In genomic region chr16:17124871-17125520, GRCm38 (mm10) we compare ENCODE assay signal across 8 mouse cellular contexts. TPM values are rescaled to one million over a fixed set of nuclear protein-coding genes. Genes with fewer than 3 reads are reported as not detected.
DNase-seq lines count a peak whose midpoint lies in the region; ATAC-seq and TF ChIP-seq lines count a peak whose summit lies in the region.

2610318N02Rik (minus strand) TSS chr16:17125167.

- peak within 1 kb of the TSS; percentile 33; the same call in 1 of the 2 replicates for H3K9ac ChIP-seq in embryonic facial prominence, embryonic 15.5 days
- peak within 1 kb of the TSS; percentile 72 for H3K9ac ChIP-seq in heart, embryonic 14.5 days (ENCODE audit: low read length)
- H3K9ac ChIP-seq in kidney, postnatal 0 days (ENCODE audit: low read depth, low read length) = peak within 1 kb of the TSS; percentile 51
- H3K9ac ChIP-seq in liver, embryonic 14.5 days (replicated peaks) = peak within 1 kb of the TSS; percentile 76
- H3K9ac ChIP-seq in stomach, embryonic 15.5 days = peak within 1 kb of the TSS; percentile 33; the same call in 1 of the 2 replicates

- TF ChIP-seq CTCF in bone marrow, adult 2 months (IDR thresholded peaks at IDR 0.05; ENCODE audit: control insufficient read depth, insufficient read depth, low read length) = no peak
- 0 out of 2 replicates have a peak, but pooled peaks have one; percentile 1 for TF ChIP-seq CTCF in kidney, postnatal 0 days (IDR thresholded peaks at IDR 0.05; ENCODE audit: low read depth)
- peak; percentile 29; the same call in 1 of the 2 replicates for TF ChIP-seq CTCF in liver, embryonic 14.5 days (IDR thresholded peaks at IDR 0.05; ENCODE audit: low read depth)

- no peak within 1 kb of the TSS for H3K27ac ChIP-seq in bone marrow, adult 2 months (ENCODE audit: control insufficient read depth, insufficient read depth, low read depth, low read length, poor library complexity)
- peak within 1 kb of the TSS; percentile 39; the same call in 1 of the 2 replicates for H3K27ac ChIP-seq in embryonic facial prominence, embryonic 15.5 days (replicated peaks)
- H3K27ac ChIP-seq in heart, embryonic 14.5 days (replicated peaks in 1 of 2; ENCODE audit: control insufficient read depth in 1 of 2, insufficient read depth in 1 of 2, low read depth in 2 of 2, low read length in 2 of 2) = peak within 1 kb of the TSS; percentile 39 to 46
- H3K27ac ChIP-seq in kidney, postnatal 0 days = peak within 1 kb of the TSS; percentile 1; the same call in 1 of the 2 replicates
- H3K27ac ChIP-seq in liver, embryonic 14.5 days = peak within 1 kb of the TSS; percentile 70
- peak within 1 kb of the TSS; percentile 32; the same call in 1 of the 2 replicates for H3K27ac ChIP-seq in stomach, embryonic 15.5 days

- ATAC-seq in embryonic facial prominence, embryonic 15.5 days (ENCODE audit: insufficient number of reproducible peaks, low FRiP score, low TSS enrichment, low read depth) = peak; percentile 87
- peak; percentile 79 for ATAC-seq in heart, embryonic 14.5 days (ENCODE audit: insufficient number of reproducible peaks, insufficient read depth, low FRiP score, low read depth)
- peak; percentile 93 for ATAC-seq in kidney, postnatal 0 days (replicated peaks; ENCODE audit: low FRiP score, low read depth)
- peak; percentile 98 for ATAC-seq in liver, embryonic 14.5 days (ENCODE audit: insufficient read depth)
- peak; percentile 95 for ATAC-seq in stomach, embryonic 15.5 days (ENCODE audit: insufficient read depth, low FRiP score, low read depth)

- H3K4me3 ChIP-seq in bone marrow, adult 2 months (replicated peaks; ENCODE audit: control insufficient read depth, low read depth, low read length) = peak within 1 kb of the TSS; percentile 68
- peak within 1 kb of the TSS; percentile 50 for H3K4me3 ChIP-seq in embryonic facial prominence, embryonic 15.5 days (replicated peaks)
- peak within 1 kb of the TSS; percentile 51 to 60 for H3K4me3 ChIP-seq in heart, embryonic 14.5 days (ENCODE audit: control insufficient read depth in 1 of 2, insufficient read depth in 1 of 2, low read depth in 1 of 2, low read length in 2 of 2)
- H3K4me3 ChIP-seq in kidney, postnatal 0 days (replicated peaks; ENCODE audit: low read depth, low read length) = peak within 1 kb of the TSS; percentile 38
- peak within 1 kb of the TSS; percentile 64 to 74 for H3K4me3 ChIP-seq in liver, embryonic 14.5 days (ENCODE audit: insufficient read depth in 1 of 2, low read depth in 2 of 2, low read length in 2 of 2)
- peak within 1 kb of the TSS; percentile 52 for H3K4me3 ChIP-seq in stomach, embryonic 15.5 days (replicated peaks)

- peak within 1 kb of the TSS; percentile 79 for H3K4me2 ChIP-seq in embryonic facial prominence, embryonic 15.5 days (replicated peaks)
- H3K4me2 ChIP-seq in heart, embryonic 14.5 days (ENCODE audit: low read length) = peak within 1 kb of the TSS; percentile 83
- H3K4me2 ChIP-seq in kidney, postnatal 0 days (ENCODE audit: low read length) = peak within 1 kb of the TSS; percentile 58
- H3K4me2 ChIP-seq in liver, embryonic 14.5 days (ENCODE audit: low read depth) = peak within 1 kb of the TSS; percentile 85
- H3K4me2 ChIP-seq in stomach, embryonic 15.5 days = peak within 1 kb of the TSS; percentile 77

- H3K4me1 ChIP-seq in bone marrow, adult 2 months (ENCODE audit: control insufficient read depth, insufficient read depth, low read length) = peaks cover 2% of the 10 kb centered on the region; the same call in 1 of the 2 replicates
- H3K4me1 ChIP-seq in embryonic facial prominence, embryonic 15.5 days = peaks cover 21% of the 10 kb centered on the region
- H3K4me1 ChIP-seq in heart, embryonic 14.5 days (ENCODE audit: control insufficient read depth in 2 of 2, insufficient read depth in 2 of 2, low read length in 2 of 2) = peaks cover 10 to 16% of the 10 kb centered on the region in 2 experiments
- H3K4me1 ChIP-seq in kidney, postnatal 0 days (replicated peaks; ENCODE audit: insufficient read depth, low read length) = peaks cover 6% of the 10 kb centered on the region; the same call in 1 of the 2 replicates
- H3K4me1 ChIP-seq in liver, embryonic 14.5 days (replicated peaks; ENCODE audit: control insufficient read depth in 2 of 2, insufficient read depth in 2 of 2, low read length in 1 of 2) = peaks cover 0 to 11% of the 10 kb centered on the region in 2 experiments
- peaks cover 16% of the 10 kb centered on the region for H3K4me1 ChIP-seq in stomach, embryonic 15.5 days

- 0 out of 2 replicates have a peak, but pooled peaks cover 5% of the 10 kb centered on the region for H3K36me3 ChIP-seq in embryonic facial prominence, embryonic 15.5 days
- peaks cover 26% of the 10 kb centered on the region for H3K36me3 ChIP-seq in heart, embryonic 14.5 days (ENCODE audit: control insufficient read depth, insufficient read depth, low read length)
- H3K36me3 ChIP-seq in kidney, postnatal 0 days (ENCODE audit: insufficient read depth, low read length) = no peaks in the 10 kb centered on the region
- no peaks in the 10 kb centered on the region; the same call in 1 of the 2 replicates for H3K36me3 ChIP-seq in liver, embryonic 14.5 days (replicated peaks; ENCODE audit: control insufficient read depth, insufficient read depth, low read depth)
- H3K36me3 ChIP-seq in stomach, embryonic 15.5 days = peaks cover 5% of the 10 kb centered on the region

- DNase-seq in CD4-positive, CD25-positive, alpha-beta regulatory T cell, adult 2 months (ENCODE audit: low read depth, low spot score) = peak; percentile 80
- peak; percentile 92 for DNase-seq in kidney, postnatal 0 days (ENCODE audit: low spot score)
- peak; percentile 82 to 84 (median 83) for DNase-seq in liver, embryonic 14.5 days (ENCODE audit: low read depth in 3 of 3, low spot score in 3 of 3)
- peak; percentile 66 to 71 for DNase-seq in natural killer cell, adult 2 months (ENCODE audit: low spot score in 2 of 2)

- no peaks in the 10 kb centered on the region for H3K9me3 ChIP-seq in embryonic facial prominence, embryonic 15.5 days (replicated peaks)
- no peaks in the 10 kb centered on the region for H3K9me3 ChIP-seq in heart, embryonic 14.5 days (ENCODE audit: control insufficient read depth, low read length)
- H3K9me3 ChIP-seq in kidney, postnatal 0 days (replicated peaks; ENCODE audit: low read length) = no peaks in the 10 kb centered on the region
- no peaks in the 10 kb centered on the region for H3K9me3 ChIP-seq in liver, embryonic 14.5 days (ENCODE audit: control insufficient read depth, low read length)
- no peaks in the 10 kb centered on the region for H3K9me3 ChIP-seq in stomach, embryonic 15.5 days

- peak; percentile 69; the same call in 1 of the 2 replicates for TF ChIP-seq POLR2A in bone marrow, adult 2 months (IDR thresholded peaks at IDR 0.05; ENCODE audit: borderline replicate concordance, control insufficient read depth, low read depth, low read length)

- WGBS in bone marrow, adult 2 months = under 1% methylated on average over 25 of the region's 25 CpGs
- under 1% methylated on average over 25 of the region's 25 CpGs for WGBS in embryonic facial prominence, embryonic 15.5 days
- under 1% methylated on average over 25 of the region's 25 CpGs for WGBS in heart, embryonic 14.5 days
- under 1% methylated on average over 25 of the region's 25 CpGs for WGBS in kidney, postnatal 0 days
- WGBS in liver, embryonic 14.5 days (ENCODE audit: insufficient replicate concordance) = under 1% methylated on average over 25 of the region's 25 CpGs
- WGBS in stomach, embryonic 15.5 days = under 1% methylated on average over 25 of the region's 25 CpGs

- H3K27me3 ChIP-seq in embryonic facial prominence, embryonic 15.5 days = no peaks in the 10 kb centered on the region
- H3K27me3 ChIP-seq in heart, embryonic 14.5 days (ENCODE audit: control insufficient read depth, insufficient read depth, low read length) = no peaks in the 10 kb centered on the region
- no peaks in the 10 kb centered on the region for H3K27me3 ChIP-seq in kidney, postnatal 0 days (ENCODE audit: insufficient read depth, low read length)
- no peaks in the 10 kb centered on the region for H3K27me3 ChIP-seq in liver, embryonic 14.5 days (ENCODE audit: control insufficient read depth, insufficient read depth, low read length)
- no peaks in the 10 kb centered on the region for H3K27me3 ChIP-seq in stomach, embryonic 15.5 days (replicated peaks)

- TF ChIP-seq EP300 in liver, embryonic 14.5 days (IDR thresholded peaks at IDR 0.05; ENCODE audit: low read depth) = no peak; the same call in 1 of the 2 replicates

RNA-seq across cellular contexts. Expression of gene 2610318N02Rik, which starts in this region (rescaled TPM):
- polyA plus RNA-seq in bone marrow, adult 2 months (2011; ENCODE audit: insufficient read depth, insufficient read length, low replicate concordance, missing spikeins) = 15.1 and 23.6 TPM in 2 replicates
- 23.3 and 24.5 TPM in 2 replicates for polyA plus RNA-seq in embryonic facial prominence, embryonic 15.5 days (2015; fragmentation: Nextera tagmentation; extraction: Ambion mirVana)
- polyA plus RNA-seq in heart, embryonic 14.5 days (2014; fragmentation: Nextera tagmentation; extraction: Ambion mirVana) = 13.7 and 18.1 TPM in 2 replicates
- polyA plus RNA-seq in kidney, postnatal 0 days (2015; fragmentation: Nextera tagmentation; extraction: Ambion mirVana) = 16.9 and 17.5 TPM in 2 replicates
- 18.8 and 21.5 TPM in 2 replicates for polyA plus RNA-seq in liver, embryonic 14.5 days (2012; rRNA removed)
- 15.2 and 16.7 TPM in 2 replicates for polyA plus RNA-seq in liver, embryonic 14.5 days (2014; fragmentation: Nextera tagmentation; extraction: Ambion mirVana)
- 23.5 and 34.5 TPM in 2 replicates for polyA plus RNA-seq in stomach, embryonic 15.5 days (2015; fragmentation: Nextera tagmentation; extraction: Ambion mirVana)
